Mouse (Mus musculus): ENCODE measurements around the gene Gm10577.

The Gm10577 gene

DNA sequence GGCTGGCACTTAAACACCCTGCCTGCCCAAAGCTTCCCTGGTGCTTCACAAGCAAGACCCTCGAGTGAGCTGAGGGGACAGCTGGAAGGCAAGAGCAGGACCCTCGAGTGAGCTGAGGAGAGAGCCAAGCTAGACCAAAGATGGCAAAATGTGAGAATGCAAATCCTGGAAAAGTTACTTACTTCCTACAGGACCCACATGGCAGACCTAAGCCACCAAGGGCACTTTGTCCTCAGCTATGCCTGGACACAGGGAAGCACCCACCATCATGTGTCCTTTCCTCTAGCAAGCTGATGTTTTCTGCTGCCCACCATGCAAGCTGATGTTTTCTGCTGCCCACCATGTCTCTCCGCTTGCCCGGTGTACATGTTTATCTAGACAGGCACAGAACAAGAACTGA, at the start of gene Gm10577:
Gene Gm10577, minus strand, starts transcription at position 101 of the 400 bp plus-strand sequence.
- DNase-seq (ENCODE audit: low read depth in 2 of 2, low spot score in 2 of 2): no peak

DNA sequence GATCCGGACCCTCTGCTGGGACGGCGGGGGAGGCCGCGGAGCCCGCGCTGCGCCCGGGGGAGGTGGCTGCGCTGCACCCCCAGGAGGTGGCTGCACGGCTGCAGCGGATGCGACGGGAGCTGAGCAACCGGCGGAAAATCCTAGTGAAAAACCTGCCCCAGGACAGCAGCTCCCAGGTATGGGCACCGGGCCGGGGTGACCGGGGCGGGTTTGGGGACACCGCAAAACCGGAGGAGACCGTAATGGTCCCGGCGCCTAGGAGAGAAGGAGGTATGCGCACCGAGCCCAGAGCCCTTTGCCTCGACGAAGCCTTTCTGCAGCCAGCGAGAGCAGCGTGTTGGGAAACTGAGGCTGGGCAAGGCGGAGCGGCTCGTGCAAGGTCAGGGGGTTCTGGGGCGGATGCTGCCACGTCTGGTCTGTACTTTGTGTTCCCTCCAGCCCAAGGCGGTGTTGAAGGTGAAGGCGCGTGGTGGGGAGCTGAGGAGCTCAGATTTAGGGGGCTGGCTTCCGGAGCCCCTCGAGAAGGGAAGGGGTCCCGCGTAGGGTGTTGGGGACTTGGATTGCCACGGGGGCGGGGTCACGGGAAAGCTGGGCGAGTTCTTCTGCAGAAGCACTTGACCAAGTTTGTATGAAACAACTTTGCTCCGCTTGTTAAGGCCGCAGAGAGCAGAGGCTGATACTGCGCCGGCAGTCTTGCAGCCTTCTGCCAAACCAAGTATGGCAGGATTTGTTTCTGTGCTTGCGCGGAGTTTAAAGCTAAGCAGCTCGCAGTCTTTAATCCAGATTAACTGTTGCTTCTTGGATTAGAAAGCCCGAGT, 48.9 kb upstream of the Gm10577 start:
- peak; percentile 7 to 10 for DNase-seq (ENCODE audit: low read depth in 2 of 2, low spot score in 2 of 2)

DNA sequence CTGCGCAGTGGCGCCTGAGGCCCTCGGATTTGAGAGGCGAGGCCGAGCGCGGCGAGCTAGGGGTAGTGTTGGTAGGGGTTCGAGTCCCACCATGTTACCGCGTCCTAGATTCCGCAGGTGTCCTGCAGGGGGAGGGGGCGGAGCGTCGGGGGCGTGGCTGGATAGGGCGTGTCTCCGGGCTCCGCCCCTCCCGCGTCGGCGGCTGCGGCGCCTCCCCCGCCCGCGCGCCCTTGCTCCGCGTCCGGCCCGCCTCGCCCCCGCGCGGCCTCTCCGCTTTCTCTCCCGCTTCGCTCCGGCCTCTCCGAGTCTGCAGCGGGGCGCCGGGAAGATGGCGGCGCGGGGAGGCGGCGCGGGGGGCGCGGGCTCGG, 48.3 kb upstream of the Gm10577 start, which contains the start of gene Raver2:
Gene Raver2, plus strand, starts transcription at position 198 of the 368 bp plus-strand sequence.
- peak; percentile 4 to 44 for DNase-seq (ENCODE audit: low read depth in 2 of 2, low spot score in 2 of 2)

DNA sequence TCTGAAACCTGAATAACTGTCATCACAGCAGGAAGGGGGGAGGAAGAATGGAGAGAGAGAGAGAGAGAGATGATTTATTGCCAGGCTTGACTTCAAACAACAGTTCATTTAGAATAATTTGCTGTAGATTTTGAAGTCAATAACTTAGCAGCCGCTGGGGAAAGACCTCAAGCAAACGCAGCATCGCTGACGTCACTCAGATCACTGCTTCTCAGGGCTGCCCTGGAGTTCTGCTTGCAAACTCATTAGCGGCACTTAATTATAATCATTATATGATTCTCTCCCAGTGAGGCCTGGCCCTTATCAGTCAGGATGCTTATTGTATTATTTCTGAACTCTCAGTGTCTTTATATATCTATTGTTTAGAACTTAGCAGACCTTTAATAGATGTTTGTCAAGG, 45.9 kb upstream of the Gm10577 start:
- DNase-seq (ENCODE audit: low read depth in 2 of 2, low spot score in 2 of 2): no peak

DNA sequence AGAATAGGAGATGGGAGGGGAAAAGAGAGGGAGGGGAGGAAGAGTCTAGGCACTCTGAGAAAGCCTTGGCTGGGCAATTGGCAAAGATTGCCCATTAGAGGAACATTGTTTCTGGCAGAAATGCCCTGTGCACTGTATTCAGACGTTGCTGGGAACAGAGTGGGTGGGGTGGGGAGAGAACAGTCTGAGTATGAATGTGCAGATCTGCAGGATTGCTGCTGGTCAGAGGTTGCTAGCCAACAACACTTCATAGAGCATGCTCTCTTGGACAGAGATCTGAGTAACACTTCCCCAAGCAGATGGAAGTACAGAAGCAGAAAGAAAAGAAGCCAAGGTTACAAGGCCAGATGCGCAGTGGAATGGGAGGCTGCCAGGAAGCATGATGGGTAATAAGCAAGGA, 41.6 kb upstream of the Gm10577 start:
- DNase-seq (ENCODE audit: low read depth in 2 of 2, low spot score in 2 of 2): no peak

DNA sequence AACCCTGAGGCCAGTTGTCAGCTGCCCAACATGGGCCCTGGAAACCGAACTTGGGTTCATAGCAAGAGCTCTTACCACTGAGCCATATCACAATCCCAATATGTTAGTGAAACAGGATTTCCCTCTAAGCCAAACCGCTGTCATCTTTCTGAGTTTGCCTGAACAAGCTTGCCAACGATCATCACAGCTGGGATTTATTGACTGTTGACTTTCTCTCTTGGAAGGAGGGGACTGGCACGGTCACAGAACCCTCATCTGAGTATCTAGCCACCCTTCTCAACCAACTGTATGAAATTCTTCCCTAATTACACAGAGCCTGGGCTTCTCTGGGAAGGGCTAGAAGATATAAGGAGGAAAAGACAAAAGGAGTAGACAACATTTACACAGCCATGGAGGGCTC, 26.1 kb upstream of the Gm10577 start:
- no peak for DNase-seq (ENCODE audit: low read depth in 2 of 2, low spot score in 2 of 2)

DNA sequence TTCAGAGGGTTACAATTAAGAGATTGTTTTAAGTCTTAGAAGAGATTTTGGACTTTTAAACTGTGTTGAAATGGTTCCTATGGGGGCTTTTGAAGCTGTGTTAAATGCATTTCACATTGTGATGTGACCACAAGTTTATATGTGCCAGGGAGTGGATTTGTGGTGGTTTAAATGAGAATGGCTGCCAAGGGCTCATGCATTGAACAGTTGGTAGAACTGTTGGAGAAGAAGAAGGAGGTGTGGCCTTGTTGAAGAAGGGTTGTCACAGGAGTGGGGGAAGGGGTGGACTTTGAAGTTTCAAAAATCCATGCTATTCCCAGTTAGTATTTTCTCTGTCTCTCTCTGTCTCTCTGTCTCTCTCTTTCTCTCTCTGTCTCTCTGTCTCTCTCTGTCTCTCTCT, 23.7 kb upstream of the Gm10577 start:
- no peak for DNase-seq (ENCODE audit: low read depth in 2 of 2, low spot score in 2 of 2)

DNA sequence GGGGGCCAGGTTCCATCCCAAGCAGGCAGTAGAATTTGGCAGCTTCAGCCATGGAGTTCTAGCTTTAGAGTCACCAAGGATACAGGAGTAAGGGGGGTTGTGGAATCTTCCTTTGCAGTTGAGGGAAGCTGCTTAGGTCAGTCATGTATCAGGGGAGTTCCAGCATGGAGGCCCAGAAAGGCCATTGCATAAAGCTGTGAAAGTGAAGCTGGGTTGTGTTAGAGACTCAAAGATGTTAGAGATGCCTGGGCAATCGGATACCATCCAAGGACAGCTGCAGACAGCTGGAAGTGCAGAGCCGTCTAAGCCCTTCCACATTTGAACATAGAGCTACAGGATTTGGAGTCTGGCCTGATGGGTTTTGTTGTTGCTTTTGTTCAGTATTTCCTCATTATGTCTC, 23.2 kb upstream of the Gm10577 start:
- DNase-seq (ENCODE audit: low read depth in 2 of 2, low spot score in 2 of 2): no peak

DNA sequence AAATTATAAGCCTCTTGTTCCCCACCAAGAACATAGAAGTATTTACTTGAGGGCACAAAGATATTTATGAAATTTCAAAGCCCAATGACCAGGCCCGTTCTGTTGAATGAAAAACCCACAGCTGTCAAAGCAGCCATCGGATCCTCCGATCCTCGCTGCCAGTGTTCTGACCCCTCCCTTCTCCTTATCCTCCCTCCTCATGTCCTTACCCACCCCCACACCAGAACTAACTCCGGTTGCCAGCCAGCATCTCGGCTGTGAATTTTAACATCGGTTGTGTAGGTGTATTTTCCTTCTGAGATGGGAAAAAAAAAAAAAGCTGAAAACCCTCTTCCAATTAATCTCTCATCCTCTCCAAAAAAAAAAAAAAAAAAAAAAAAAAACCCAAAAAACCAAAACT, 16.7 kb upstream of the Gm10577 start:
- no peak for DNase-seq (ENCODE audit: low read depth in 2 of 2, low spot score in 2 of 2)

DNA sequence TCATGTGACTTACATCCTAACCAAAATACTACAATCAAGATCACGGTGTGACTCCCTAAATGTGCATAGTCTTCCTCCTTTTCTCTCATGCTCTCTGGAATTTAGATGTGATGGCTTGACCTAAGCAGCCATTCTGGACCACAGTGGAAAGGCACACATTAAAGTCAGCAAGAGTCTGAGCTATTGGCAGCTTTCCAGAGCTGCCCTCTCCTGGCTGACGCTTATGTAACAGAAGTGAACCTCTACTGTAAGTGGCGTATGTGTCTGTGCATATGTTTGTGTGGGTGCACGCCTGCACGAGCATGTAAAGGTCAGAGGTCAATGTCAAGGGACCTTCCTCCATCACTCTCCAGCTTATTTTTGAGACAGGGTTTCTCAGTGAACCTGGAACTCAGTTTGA, 14.6 kb upstream of the Gm10577 start:
- DNase-seq (ENCODE audit: low read depth in 2 of 2, low spot score in 2 of 2): no peak

DNA sequence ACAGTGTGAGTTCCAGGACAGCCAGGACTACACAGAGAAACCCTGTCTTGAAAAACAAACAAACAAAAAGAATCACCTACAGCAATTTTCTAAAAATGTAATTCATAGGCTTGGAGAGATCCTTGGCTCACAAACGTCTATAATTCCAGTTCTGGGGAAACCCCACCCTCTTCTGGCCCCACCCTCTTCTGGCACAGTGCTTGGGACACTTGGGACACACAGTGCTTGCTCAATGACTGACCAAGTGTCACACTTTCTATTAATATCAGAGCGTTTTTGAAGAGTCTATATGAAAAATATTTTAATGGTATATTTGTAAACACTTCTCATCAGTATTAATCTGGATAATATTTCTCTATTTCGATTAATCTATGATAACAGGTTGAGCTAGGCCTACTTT, 12.6 kb upstream of the Gm10577 start:
- DNase-seq (ENCODE audit: low read depth in 2 of 2, low spot score in 2 of 2): no peak

DNA sequence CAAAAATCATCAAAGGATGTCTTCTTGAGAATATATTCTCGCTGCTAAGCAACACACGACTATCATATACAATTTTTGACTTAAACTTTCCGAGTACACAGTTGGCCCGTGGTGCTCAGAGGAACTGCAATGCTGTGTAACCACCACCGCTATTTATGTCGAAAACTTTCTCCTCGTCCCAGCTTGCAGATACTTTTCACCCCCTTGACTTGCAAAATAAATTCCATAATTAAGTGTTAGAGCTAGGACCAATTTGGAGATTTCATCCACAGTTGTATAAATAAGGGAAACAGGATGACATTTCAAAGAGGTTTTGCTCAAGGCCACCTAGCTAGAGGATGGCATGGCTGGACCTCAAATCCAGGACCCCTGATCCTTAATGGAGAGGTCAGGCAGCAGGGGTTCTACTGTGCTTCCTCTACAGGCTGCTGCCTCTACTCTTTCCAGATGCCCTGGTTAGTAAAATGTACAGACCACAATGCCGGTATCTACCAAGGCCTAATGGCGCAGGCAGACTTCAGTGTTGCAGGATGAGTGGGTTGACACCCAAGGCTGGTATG, 7.4 kb upstream of the Gm10577 start:
- no peak for DNase-seq (ENCODE audit: low read depth in 2 of 2, low spot score in 2 of 2)

DNA sequence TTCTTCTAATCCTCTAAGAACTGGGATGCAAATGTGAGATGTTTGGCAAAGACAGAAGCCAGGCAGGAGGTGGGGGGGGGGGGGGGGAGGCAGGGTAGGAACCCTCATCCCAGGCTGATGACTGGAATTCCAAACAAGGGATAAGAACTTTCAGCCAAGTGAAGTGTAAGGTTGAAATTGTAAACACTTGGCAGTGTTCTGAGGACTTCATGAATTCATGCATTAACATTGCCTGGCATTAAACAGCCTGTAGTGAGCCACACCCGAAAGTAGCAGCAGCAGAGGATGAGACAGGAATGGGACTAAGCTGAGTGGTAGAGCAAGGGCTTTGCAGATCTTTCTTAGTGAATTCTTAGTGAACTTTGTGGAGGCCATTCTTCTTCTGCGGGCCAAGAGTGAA, 6.5 kb upstream of the Gm10577 start:
- no peak for DNase-seq (ENCODE audit: low read depth in 2 of 2, low spot score in 2 of 2)

DNA sequence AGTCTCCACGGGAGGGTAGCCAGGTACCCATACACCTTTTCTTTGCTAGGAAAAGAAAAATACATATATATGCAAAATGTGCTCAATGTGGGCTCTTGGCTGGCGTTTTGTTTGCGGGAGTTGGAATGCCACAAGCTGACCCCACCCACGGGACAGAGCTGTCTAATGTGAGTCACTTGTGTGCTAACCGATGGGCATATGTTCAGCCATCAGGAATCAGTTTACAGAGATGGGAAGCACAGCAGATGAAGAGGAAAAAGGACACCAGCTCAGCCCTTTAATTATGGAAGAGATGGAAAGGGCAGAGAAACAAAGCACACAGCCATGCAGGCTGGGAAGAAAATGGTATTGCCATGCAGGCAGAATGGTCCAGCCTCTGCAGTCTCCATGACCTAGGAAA, 6.1 kb upstream of the Gm10577 start:
- no peak for DNase-seq (ENCODE audit: low read depth in 2 of 2, low spot score in 2 of 2)

DNA sequence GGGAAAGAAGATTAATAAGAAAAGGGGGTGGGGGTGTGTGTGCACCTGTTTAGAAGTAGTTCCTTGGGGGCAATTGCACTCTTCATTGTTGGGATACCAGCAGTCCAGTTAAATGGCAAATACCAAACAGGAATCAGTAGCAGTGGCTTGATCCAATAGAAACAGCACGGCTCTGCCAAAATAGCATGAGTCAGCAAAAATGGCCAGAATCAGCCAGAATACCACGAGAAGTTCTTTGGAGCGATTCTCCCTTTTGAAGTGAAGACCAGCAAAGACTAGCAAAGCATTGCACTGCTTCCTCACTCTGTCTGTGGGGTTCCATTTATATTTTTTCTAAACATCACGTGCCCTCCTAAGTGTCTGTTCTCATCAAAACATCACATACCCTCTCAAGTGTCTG, 2.7 kb downstream of the Gm10577 start:
- no peak for DNase-seq (ENCODE audit: low read depth in 2 of 2, low spot score in 2 of 2)

DNA sequence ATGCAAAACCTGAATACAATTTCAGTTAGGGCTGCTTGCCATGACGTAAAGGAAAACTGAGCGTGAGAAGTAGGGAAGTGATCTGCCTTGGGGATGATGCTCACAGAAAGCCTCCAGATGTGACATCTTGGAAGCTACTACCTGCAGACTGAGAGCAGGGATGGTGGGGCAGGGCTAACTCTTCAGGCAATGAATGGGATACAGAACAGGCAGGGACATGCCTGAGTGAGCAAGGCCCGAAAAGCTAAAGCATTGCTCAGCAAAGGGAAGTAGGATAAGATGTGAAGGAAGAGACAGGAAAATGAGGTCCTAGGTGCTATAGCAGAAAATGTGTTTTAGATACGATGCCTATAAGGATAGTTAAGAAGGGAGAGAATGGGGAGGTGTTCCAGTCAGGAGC, 11.4 kb downstream of the Gm10577 start:
- no peak for DNase-seq (ENCODE audit: low read depth in 2 of 2, low spot score in 2 of 2)

DNA sequence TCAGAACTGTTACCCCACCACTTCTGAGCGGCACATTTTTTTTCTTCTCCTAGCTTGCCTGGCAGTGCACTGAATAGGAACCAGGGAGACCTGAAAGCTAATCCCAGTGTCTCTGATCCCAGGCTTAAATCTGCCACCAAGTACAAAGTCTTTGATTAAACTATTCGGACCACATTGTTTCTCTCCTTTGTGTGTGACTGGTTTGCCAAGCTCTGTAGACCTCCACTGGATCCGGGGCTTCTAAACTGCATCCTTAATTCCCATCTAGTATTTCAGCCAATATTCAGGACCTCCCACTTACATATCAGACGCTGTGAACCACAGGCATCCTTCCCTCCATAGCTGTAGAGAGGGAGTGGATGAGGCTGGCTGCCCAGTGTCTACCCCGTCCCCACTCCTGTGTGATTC, 12.1 kb downstream of the Gm10577 start:
- no peak for DNase-seq (ENCODE audit: low read depth in 2 of 2, low spot score in 2 of 2)

DNA sequence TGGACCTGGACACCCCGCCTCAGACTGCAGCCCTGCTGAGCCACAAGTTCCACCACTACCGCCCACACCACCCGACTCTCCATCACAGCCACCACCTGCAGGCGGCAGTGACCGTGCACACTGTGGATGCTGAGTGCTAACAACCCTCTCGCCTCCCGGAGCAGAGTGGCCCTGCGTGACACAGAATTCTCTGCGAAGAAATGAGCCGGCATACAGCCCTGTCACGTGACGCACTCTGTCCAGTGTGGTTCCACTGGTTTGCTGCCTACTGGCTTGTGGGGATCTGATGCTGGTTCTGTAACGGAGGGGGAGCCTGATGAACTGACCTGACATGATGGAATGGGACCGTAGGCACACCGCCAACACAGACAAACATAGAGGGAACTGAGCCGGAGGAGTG, 17.5 kb downstream of the Gm10577 start:
- no peak for DNase-seq (ENCODE audit: low read depth in 2 of 2, low spot score in 2 of 2)

DNA sequence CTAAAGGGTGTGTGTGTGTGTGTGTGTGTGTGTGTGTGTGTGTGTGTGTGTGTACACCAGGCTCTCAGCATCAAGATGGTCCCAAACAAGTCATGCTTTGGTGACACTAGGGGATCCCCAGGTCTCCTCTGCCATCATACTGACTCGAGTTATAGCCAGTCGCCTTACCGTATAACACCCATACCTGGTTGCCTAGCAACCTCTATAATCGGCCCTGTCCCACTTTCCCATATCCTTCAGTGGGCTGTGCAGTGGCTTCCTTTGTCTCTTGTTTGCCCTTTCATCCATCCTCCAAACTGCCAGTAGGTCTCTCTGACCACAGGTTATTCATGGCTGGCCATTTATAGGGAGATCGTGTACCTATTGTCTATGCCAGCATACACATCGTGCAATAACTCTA, 19.4 kb downstream of the Gm10577 start:
- no peak for DNase-seq (ENCODE audit: low read depth in 2 of 2, low spot score in 2 of 2)

DNA sequence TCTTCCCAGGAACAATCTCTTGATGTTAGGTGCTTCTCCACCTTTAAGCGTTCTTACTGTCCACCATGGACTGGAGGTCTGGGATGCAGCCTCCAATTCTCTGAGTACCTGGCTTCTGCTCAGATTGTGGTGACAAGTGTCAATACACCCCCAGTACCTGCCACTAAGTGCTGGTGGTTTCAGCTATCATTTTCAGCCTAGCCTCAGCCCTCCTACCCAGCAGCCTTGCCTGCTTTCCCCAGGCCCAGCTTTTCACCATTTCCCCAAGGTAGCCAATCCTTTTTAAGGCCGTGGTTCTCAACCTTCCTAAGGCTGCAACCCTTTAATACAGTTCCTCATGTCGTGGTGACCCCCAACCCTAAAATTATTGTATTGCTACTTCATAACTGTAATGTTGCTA, 19.9 kb downstream of the Gm10577 start:
- DNase-seq (ENCODE audit: low read depth in 2 of 2, low spot score in 2 of 2): no peak

DNA sequence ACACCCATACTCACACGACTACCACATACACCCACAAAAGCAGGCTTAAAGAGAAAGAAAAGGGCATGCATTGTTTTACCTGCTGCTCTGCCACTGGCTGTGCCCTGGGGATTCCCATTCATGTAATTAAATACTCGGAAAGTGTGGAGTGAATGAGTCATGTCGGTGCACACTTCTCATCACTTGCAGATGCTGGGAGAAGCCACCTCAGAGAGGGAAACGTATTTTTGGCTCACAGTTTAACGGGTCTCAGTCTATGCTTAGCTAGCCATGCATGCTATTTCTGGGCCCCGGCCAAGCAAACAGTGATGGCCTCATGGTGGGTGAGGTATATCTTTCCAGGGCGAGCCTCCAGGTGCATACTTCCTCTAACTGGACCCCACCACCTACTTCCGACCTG, 21.6 kb downstream of the Gm10577 start:
- DNase-seq (ENCODE audit: low read depth in 2 of 2, low spot score in 2 of 2): no peak

DNA sequence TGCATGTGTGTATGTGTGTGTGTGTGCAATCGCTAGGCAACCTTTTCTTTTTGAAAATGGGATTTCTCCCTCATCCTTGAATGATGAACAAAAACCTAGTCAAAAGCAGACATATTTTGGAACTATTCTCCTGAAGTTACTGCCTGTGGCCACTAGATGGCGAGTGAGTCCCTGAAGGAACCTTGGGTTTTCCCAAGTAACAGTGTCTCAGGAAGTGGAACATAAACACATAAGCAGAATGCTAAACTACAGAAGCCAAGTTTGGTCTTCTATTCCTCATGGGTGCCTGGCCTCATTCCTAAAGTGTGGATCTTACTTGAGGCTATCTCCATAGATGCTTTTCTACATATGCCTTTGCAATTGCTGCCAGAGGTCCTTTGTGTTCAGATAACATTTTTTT, 22.4 kb downstream of the Gm10577 start:
- peak in 1 of 2 experiments; percentile 25 for DNase-seq (ENCODE audit: low read depth in 2 of 2, low spot score in 2 of 2)

DNA sequence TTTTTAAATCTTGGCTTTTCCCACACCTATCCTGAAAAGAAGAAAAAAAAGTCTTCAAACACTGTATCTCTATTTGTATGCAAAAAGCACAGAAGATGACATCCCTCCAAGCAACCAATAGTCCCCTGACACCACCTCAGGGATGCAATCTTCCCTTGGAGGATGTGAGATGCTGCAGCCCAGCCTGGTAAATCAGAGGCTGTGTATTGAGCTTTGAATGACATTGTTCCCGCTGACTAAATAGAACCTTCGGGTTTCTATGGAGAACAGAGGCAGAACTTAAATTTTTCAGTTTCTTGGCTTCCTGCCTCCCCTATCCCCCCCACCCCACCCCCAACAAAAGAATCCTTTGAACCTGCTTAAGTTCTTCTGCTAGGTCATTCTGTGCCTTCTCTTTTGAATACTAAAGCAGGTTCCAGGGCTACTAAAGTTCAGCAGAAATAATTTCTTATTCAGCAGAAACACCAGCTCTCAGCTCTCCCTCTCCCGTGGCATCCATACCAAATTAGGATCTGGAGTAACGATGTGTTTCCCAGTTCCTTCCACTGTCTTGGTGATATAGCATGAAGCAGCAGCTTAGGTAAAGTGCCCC, 24.3 kb downstream of the Gm10577 start:
- no peak for DNase-seq (ENCODE audit: low read depth in 2 of 2, low spot score in 2 of 2)

Measured in CD8-positive naive resting alpha-beta T cell, adult 2 months (primary cell).